Mouse (Mus musculus) cortical plate, adult 2 months (tissue): ENCODE measurements around the gene Mllt1.

ENCODE experiments used
- CTCF ChIP-seq: fragments of 200-500 bp; IDR thresholded peaks from 2 replicates; pipeline ENCODE4 v1.5.1; 2011; ENCODE audit warnings: mild to moderate bottlenecking, control low read depth, low read length; ENCODE audit not compliant: insufficient read depth; ENCODE audit errors: extremely low read depth
- POLR2A ChIP-seq: fragments of 200-500 bp; IDR thresholded peaks from 2 replicates; pipeline ENCODE4 v1.6.1; 2011; ENCODE audit warnings: mild to moderate bottlenecking, low read length, control low read depth; ENCODE audit not compliant: insufficient read depth; ENCODE audit errors: extremely low read depth

GRCm38 (mm10) chr17:56936731-56937130 is 1.5 kb upstream of the Mllt1 start:
- TF ChIP-seq POLR2A, result no peak
- TF ChIP-seq CTCF, result no peak
